Mouse (Mus musculus) cerebellum, adult 11-12 months (tissue): ENCODE results near the gene Tfdp2.
"Not testable (repeated sequence)": the region's sequence is repeated elsewhere in the genome, so short reads cannot be mapped to it uniquely, and the experiment has no call there.

Experiments
- DNase-seq: peaks from one replicate; pipeline ENCODE4 v3.0.0; 2022

Gene Tfdp2

GRCm38 (mm10) chr9:96319333-96319732 is 123.3 kb downstream of the Tfdp2 start:
- DNase-seq, result no peak

GRCm38 (mm10) chr9:96320551-96320980 is 124.5 kb downstream of the Tfdp2 start:
- DNase-seq, result no peak

DNA sequence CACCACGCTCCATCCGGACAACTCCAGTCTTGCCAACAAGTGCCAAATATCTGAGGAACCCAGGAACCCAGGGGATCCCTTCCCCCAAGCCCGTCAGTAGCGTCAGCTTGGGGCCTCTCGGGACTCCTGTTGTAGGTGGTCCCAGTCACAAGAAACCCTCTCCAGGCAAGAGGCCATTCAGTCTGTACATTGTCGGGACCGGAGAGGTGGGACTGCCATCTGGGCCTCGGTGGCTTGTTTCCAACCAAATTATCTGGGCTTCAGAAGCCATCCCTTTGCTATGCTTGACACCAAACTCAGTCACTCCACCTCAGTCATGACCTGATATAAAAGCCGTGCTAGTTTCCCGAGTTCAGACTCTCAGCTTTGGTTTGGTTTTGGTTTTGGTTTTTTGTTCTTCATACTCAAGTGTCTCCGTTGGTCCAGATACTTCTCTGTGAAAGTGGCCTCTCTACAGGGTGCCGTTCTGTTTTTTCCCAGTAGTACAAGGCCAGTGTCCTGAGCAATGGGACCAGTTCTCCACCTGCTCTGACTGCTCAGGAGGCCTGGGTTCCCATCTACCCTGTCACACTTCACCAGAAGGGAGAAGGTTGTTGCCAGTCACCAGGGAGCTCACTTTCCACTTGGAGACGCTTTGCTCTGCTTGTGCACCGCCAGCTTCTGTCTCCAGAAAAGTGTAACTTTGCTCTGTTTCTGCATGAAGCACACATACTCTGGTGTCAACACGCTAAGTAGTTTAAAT is 126.5 kb downstream of the Tfdp2 start:
- peak; percentile 77 for DNase-seq

DNA sequence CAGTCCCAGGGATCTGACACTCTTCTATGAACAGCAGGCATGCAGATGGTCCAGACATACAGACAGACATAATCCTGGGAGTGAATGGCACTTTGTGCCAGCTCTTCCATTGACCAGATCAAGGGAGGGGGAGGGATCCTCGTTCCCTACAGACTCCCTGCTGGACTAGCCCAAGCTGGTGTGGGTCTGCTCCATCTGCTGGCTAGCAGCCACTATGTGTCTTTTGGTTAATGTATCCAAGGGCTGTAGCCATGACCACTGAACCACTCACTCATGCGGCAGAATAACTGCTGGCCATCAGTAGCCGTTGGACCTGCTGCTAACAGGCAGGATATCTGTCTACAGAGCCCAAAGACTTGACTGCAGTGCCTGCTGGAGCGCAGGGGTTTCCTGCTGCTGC is 128.4 kb downstream of the Tfdp2 start:
- DNase-seq, result peak; percentile 54

GRCm38 (mm10) chr9:96326496-96326923 is 130.4 kb downstream of the Tfdp2 start:
- DNase-seq, result peak; percentile 92

GRCm38 (mm10) chr9:96328226-96328625 is 132.2 kb downstream of the Tfdp2 start:
- DNase-seq, result peak; percentile 65

GRCm38 (mm10) chr9:96331146-96331545 is 135.1 kb downstream of the Tfdp2 start:
- DNase-seq, result no peak

GRCm38 (mm10) chr9:96345750-96346149 is 149.7 kb downstream of the Tfdp2 start:
- DNase-seq, result no peak

DNA sequence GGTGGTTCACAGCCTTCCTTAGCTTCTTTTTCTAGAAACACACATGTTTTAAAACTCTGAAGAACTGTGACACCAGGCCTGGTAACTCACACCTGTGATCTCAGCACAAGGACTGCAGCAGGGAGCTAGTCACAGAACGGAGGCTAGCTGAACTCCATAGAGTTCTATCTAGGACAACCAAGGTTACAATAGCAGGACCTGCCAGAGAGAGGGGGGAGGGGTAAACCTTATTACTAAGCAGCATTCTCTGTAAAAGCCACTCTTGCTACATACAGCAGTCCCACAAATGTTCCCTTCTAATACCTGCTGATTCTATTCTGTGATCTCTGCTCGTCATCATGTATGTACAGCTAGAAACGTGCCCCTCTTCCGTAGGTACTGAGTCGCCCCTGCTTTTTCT is 152.8 kb downstream of the Tfdp2 start:
- no peak for DNase-seq

- peak; percentile 45 for DNase-seq
Observed at GRCm38 (mm10) chr9:96350010-96350409, 153.9 kb downstream of the Tfdp2 start.

DNA sequence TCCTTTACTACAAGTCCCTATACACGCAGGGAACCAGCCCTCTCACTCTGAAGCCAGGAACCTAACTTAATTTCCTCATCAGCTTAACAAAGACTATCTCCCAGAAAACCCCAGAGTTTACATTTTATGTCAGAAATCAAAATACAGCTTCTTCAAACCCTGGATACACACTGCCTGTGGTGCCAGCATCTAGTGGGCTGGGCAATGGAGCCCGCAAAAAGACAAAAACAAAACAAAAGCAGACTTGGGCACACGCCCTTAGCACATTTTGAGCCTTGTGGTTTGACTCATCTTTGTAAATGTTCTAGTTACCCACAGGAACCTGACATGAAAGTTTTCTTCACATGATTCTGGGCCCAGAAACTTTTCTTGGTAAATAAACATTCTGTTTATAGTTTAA is 154.4 kb downstream of the Tfdp2 start:
- no peak for DNase-seq

GRCm38 (mm10) chr9:96351771-96352170 is 155.7 kb downstream of the Tfdp2 start:
- DNase-seq, result not testable (repeated sequence)

GRCm38 (mm10) chr9:96353121-96353769 is 157.2 kb downstream of the Tfdp2 start:
- no peak for DNase-seq

DNA sequence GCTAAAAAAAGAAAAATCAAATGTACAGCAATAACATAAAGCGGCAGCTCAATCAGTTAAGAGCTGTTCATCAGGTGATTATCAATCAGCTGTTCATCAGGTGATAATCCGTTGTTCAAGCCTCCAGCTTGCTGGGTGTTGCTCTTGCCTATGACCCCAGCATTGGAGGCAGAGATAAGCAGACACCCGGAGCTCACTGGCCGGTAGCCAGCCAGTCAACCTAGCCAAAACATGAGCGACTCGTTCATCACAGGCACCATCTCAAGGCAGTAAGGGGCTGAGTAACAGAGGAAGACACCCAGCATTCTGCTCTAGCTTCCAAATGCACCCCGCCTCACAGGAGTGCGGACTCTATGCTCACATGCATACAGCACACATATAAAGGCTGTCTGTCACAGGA is 157.7 kb downstream of the Tfdp2 start:
- DNase-seq, result peak; percentile 41

DNA sequence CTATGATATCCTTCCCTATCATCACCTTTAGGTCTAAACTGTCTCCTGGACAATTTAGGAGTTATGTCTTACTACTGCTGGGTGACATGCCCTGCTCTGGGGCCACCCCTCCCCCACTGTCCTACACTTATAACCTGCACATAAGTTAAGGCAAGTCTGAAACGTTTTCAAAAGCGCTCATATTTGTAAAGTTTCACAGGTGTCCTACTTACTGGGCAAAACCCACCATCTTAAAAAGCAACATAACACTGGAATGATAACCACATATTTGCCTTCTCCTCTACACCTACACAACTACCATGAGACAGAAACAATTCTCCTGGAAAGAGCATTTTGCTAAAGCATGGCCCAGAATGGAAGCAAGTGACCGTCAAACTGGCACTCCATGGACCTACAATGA is 164.0 kb downstream of the Tfdp2 start:
- DNase-seq, result no peak

DNA sequence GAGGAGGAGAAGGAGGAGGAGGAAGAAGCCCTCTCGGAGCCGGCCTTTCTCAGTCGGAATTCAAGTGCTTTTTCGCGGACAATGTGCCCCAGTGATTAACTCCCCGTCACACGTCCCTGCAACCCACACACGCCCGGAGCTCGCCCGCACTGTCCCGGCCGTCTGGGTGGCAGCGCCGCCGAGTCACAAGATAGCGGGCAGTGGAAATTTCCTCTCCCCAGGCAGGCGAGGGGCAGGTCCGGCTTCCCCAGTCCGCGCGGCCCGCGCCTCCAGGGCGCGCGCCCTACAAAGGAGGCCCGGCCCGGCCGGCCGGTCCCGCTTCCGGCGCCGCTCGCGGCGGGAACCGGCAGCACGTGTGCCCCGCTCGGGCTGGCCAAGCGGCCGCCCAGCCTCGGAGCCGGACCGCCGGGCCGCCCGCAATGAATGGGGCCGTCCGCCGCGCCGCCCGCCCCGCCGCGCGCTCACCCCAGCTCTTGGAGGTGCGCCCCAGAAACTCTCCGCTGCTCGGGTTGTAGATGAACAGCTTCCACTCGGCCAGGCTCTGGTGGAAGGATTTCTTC is 167.6 kb downstream of the Tfdp2 start:
- DNase-seq, result peak; percentile 80

GRCm38 (mm10) chr9:96364141-96364838 is 168.2 kb downstream of the Tfdp2 start, which contains the start of gene Atp1b3:
Gene Atp1b3 (minus strand): TSS chr9:96364442.
- peak; percentile 97 for DNase-seq

DNA sequence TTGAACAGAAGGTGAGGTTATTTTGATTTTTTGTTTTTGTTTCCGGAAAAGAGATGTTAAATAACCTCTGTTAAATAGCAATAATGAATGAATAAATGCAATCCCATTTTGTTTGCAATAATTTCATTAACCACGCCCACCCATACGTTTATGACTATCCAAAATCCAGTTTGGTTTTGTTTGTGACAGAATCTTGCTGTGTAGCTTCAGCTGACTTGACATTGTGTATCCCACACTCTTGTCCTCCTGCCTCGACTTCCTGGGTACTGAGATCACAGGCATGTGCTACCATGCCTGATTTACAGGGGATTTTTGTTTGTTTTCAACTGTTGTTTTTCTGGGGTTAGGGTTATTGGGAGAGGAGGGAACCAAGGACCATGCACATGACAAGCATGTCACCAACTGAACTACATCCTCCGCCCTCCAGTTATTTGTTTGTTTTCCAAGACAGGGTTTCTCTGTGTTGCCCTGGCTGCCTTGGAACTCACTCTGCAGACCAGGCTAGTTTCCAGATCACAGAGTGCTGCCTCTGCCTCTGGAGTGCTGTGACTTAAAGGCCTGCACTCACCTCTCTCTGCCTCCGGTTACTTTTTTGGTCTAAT is 169.3 kb downstream of the Tfdp2 start:
- DNase-seq, result no peak

- DNase-seq, result no peak
Observed at GRCm38 (mm10) chr9:96369654-96370384, 173.7 kb downstream of the Tfdp2 start.

GRCm38 (mm10) chr9:96371075-96371474 is 175.0 kb downstream of the Tfdp2 start:
- DNase-seq, result no peak
